Mouse (Mus musculus): ENCODE measurements around the gene Hlcs. TPM values are rescaled to one million over a fixed set of nuclear protein-coding genes. Genes with fewer than 3 reads are reported as not detected.

Hlcs gene
- polyA plus RNA-seq, 1 experiment from 2014 or later, result 8.6 TPM

- ATAC-seq (replicated peaks; ENCODE audit: insufficient number of reproducible peaks, low FRiP score, low TSS enrichment, low read depth), result no peak
- WGBS, result 64% methylated on average over 10 of the region's 10 CpGs
Observed at GRCm38 (mm10) chr16:94140746-94141145, 172.6 kb downstream of the Hlcs start.

GRCm38 (mm10) chr16:94134218-94134617, 179.2 kb downstream of the Hlcs start:
- H3K27me3 ChIP-seq (ENCODE audit: control insufficient read depth, insufficient read depth, low read length), result no peaks in the 10 kb centered on the region
- H3K4me3 ChIP-seq (ENCODE audit: low read depth, low read length), result no peak overlapping the region
- no peak for ATAC-seq (replicated peaks; ENCODE audit: insufficient number of reproducible peaks, low FRiP score, low TSS enrichment, low read depth)
- H3K36me3 ChIP-seq (replicated peaks; ENCODE audit: control insufficient read depth, insufficient read depth, low read depth, low read length), result no peaks in the 10 kb centered on the region
- no peak overlapping the region for H3K4me2 ChIP-seq (ENCODE audit: low read depth, low read length)
- no peaks in the 10 kb centered on the region for H3K4me1 ChIP-seq (ENCODE audit: control insufficient read depth, insufficient read depth, low read length)
- no peak overlapping the region for H3K9ac ChIP-seq (replicated peaks; ENCODE audit: low read length)
- no peaks in the 10 kb centered on the region for H3K9me3 ChIP-seq (replicated peaks; ENCODE audit: control insufficient read depth, low read length)
- no peak overlapping the region for H3K27ac ChIP-seq (replicated peaks; ENCODE audit: low read depth, low read length)
- no peak for DNase-seq (ENCODE audit: low spot score)
- WGBS, result 77% methylated on average over 10 of the region's 10 CpGs

More at GRCm38 (mm10) chr16:94140746-94141145, 172.6 kb downstream of the Hlcs start:
- Histone ChIP-seq H3K9me3 (replicated peaks; ENCODE audit: control insufficient read depth, low read length) (no peaks in the 10 kb centered on the region), H3K27ac (replicated peaks; ENCODE audit: low read depth, low read length) (no peak overlapping the region), H3K36me3 (replicated peaks; ENCODE audit: control insufficient read depth, insufficient read depth, low read depth, low read length) (no peaks in the 10 kb centered on the region), H3K27me3 (ENCODE audit: control insufficient read depth, insufficient read depth, low read length) (no peaks in the 10 kb centered on the region), H3K4me3 (ENCODE audit: low read depth, low read length) (no peak overlapping the region), H3K4me2 (ENCODE audit: low read depth, low read length) (no peak overlapping the region), H3K9ac (replicated peaks; ENCODE audit: low read length) (no peak overlapping the region), H3K4me1 (ENCODE audit: control insufficient read depth, insufficient read depth, low read length) (peaks cover 3% of the 10 kb centered on the region; the same call in 1 of the 2 replicates)
- no peak for DNase-seq (ENCODE audit: low spot score)

GRCm38 (mm10) chr16:94128236-94128835, 185.0 kb downstream of the Hlcs start:
- H3K9ac ChIP-seq (replicated peaks; ENCODE audit: low read length), result no peak overlapping the region
- ATAC-seq (replicated peaks; ENCODE audit: insufficient number of reproducible peaks, low FRiP score, low TSS enrichment, low read depth), result no peak
- no peak overlapping the region for H3K27ac ChIP-seq (replicated peaks; ENCODE audit: low read depth, low read length)
- H3K36me3 ChIP-seq (replicated peaks; ENCODE audit: control insufficient read depth, insufficient read depth, low read depth, low read length), result no peaks in the 10 kb centered on the region
- H3K4me1 ChIP-seq (ENCODE audit: control insufficient read depth, insufficient read depth, low read length), result peaks cover 5% of the 10 kb centered on the region; the same call in 1 of the 2 replicates
- peaks cover 15% of the 10 kb centered on the region for H3K27me3 ChIP-seq (ENCODE audit: control insufficient read depth, insufficient read depth, low read length)
- H3K4me2 ChIP-seq (ENCODE audit: low read depth, low read length), result no peak overlapping the region
- 42% methylated on average over 2 of the region's 2 CpGs for WGBS
- no peak overlapping the region for H3K4me3 ChIP-seq (ENCODE audit: low read depth, low read length)
- peak; percentile 43 for DNase-seq (ENCODE audit: low spot score)
- no peaks in the 10 kb centered on the region for H3K9me3 ChIP-seq (replicated peaks; ENCODE audit: control insufficient read depth, low read length)

GRCm38 (mm10) chr16:94126200-94126599, 187.2 kb downstream of the Hlcs start:
- peaks cover 5% of the 10 kb centered on the region; the same call in 1 of the 2 replicates for H3K4me1 ChIP-seq (ENCODE audit: control insufficient read depth, insufficient read depth, low read length)
- H3K4me3 ChIP-seq (ENCODE audit: low read depth, low read length), result no peak overlapping the region
- 37% methylated on average over 9 of the region's 9 CpGs for WGBS
- H3K4me2 ChIP-seq (ENCODE audit: low read depth, low read length), result no peak overlapping the region
- no peak overlapping the region for H3K27ac ChIP-seq (replicated peaks; ENCODE audit: low read depth, low read length)
- H3K9ac ChIP-seq (replicated peaks; ENCODE audit: low read length), result no peak overlapping the region
- ATAC-seq (replicated peaks; ENCODE audit: insufficient number of reproducible peaks, low FRiP score, low TSS enrichment, low read depth) (no peak), DNase-seq (ENCODE audit: low spot score) (no peak)
- H3K36me3 ChIP-seq (replicated peaks; ENCODE audit: control insufficient read depth, insufficient read depth, low read depth, low read length), result no peaks in the 10 kb centered on the region
- H3K27me3 ChIP-seq (ENCODE audit: control insufficient read depth, insufficient read depth, low read length), result peaks cover 21% of the 10 kb centered on the region
- no peaks in the 10 kb centered on the region for H3K9me3 ChIP-seq (replicated peaks; ENCODE audit: control insufficient read depth, low read length)

GRCm38 (mm10) chr16:94125172-94125981, 188.0 kb downstream of the Hlcs start:
- Histone ChIP-seq H3K9me3 (replicated peaks; ENCODE audit: control insufficient read depth, low read length) (no peaks in the 10 kb centered on the region), H3K4me1 (ENCODE audit: control insufficient read depth, insufficient read depth, low read length) (peaks cover 5% of the 10 kb centered on the region; the same call in 1 of the 2 replicates), H3K9ac (replicated peaks; ENCODE audit: low read length) (peak overlapping the region; percentile 62), H3K4me3 (ENCODE audit: low read depth, low read length) (peak overlapping the region; percentile 41), H3K4me2 (ENCODE audit: low read depth, low read length) (peak overlapping the region; percentile 98), H3K36me3 (replicated peaks; ENCODE audit: control insufficient read depth, insufficient read depth, low read depth, low read length) (no peaks in the 10 kb centered on the region), H3K27me3 (ENCODE audit: control insufficient read depth, insufficient read depth, low read length) (peaks cover 21% of the 10 kb centered on the region), H3K27ac (replicated peaks; ENCODE audit: low read depth, low read length) (no peak overlapping the region)
- 2% methylated on average over 66 of the region's 83 CpGs for WGBS
- peak; percentile 66; the same call in 1 of the 2 replicates for ATAC-seq (replicated peaks; ENCODE audit: insufficient number of reproducible peaks, low FRiP score, low TSS enrichment, low read depth)
- peak; percentile 51 for DNase-seq (ENCODE audit: low spot score)

GRCm38 (mm10) chr16:94123247-94123646, 190.1 kb downstream of the Hlcs start:
- Histone ChIP-seq H3K27ac (replicated peaks; ENCODE audit: low read depth, low read length) (no peak overlapping the region), H3K9me3 (replicated peaks; ENCODE audit: control insufficient read depth, low read length) (no peaks in the 10 kb centered on the region), H3K4me1 (ENCODE audit: control insufficient read depth, insufficient read depth, low read length) (peaks cover 5% of the 10 kb centered on the region; the same call in 1 of the 2 replicates), H3K4me3 (ENCODE audit: low read depth, low read length) (no peak overlapping the region), H3K27me3 (ENCODE audit: control insufficient read depth, insufficient read depth, low read length) (peaks cover 21% of the 10 kb centered on the region), H3K36me3 (replicated peaks; ENCODE audit: control insufficient read depth, insufficient read depth, low read depth, low read length) (no peaks in the 10 kb centered on the region), H3K9ac (replicated peaks; ENCODE audit: low read length) (no peak overlapping the region), H3K4me2 (ENCODE audit: low read depth, low read length) (no peak overlapping the region)
- DNase-seq (ENCODE audit: low spot score), result no peak
- no peak for ATAC-seq (replicated peaks; ENCODE audit: insufficient number of reproducible peaks, low FRiP score, low TSS enrichment, low read depth)
- 86% methylated on average over 11 of the region's 11 CpGs for WGBS

GRCm38 (mm10) chr16:94122347-94122746, 191.0 kb downstream of the Hlcs start:
- WGBS, result 92% methylated on average over 3 of the region's 3 CpGs
- Histone ChIP-seq H3K4me3 (ENCODE audit: low read depth, low read length) (no peak overlapping the region), H3K4me2 (ENCODE audit: low read depth, low read length) (no peak overlapping the region), H3K27me3 (ENCODE audit: control insufficient read depth, insufficient read depth, low read length) (peaks cover 21% of the 10 kb centered on the region), H3K4me1 (ENCODE audit: control insufficient read depth, insufficient read depth, low read length) (peaks cover 5% of the 10 kb centered on the region; the same call in 1 of the 2 replicates), H3K36me3 (replicated peaks; ENCODE audit: control insufficient read depth, insufficient read depth, low read depth, low read length) (no peaks in the 10 kb centered on the region), H3K9ac (replicated peaks; ENCODE audit: low read length) (no peak overlapping the region), H3K9me3 (replicated peaks; ENCODE audit: control insufficient read depth, low read length) (no peaks in the 10 kb centered on the region), H3K27ac (replicated peaks; ENCODE audit: low read depth, low read length) (no peak overlapping the region)
- DNase-seq (ENCODE audit: low spot score), result no peak
- no peak for ATAC-seq (replicated peaks; ENCODE audit: insufficient number of reproducible peaks, low FRiP score, low TSS enrichment, low read depth)

GRCm38 (mm10) chr16:94118394-94118793, 195.0 kb downstream of the Hlcs start:
- DNase-seq (ENCODE audit: low spot score) (no peak), ATAC-seq (replicated peaks; ENCODE audit: insufficient number of reproducible peaks, low FRiP score, low TSS enrichment, low read depth) (no peak)
- Histone ChIP-seq H3K4me3 (ENCODE audit: low read depth, low read length) (no peak overlapping the region), H3K27ac (replicated peaks; ENCODE audit: low read depth, low read length) (no peak overlapping the region), H3K9ac (replicated peaks; ENCODE audit: low read length) (no peak overlapping the region), H3K4me2 (ENCODE audit: low read depth, low read length) (no peak overlapping the region), H3K36me3 (replicated peaks; ENCODE audit: control insufficient read depth, insufficient read depth, low read depth, low read length) (no peaks in the 10 kb centered on the region), H3K9me3 (replicated peaks; ENCODE audit: control insufficient read depth, low read length) (no peaks in the 10 kb centered on the region), H3K27me3 (ENCODE audit: control insufficient read depth, insufficient read depth, low read length) (peaks cover 7% of the 10 kb centered on the region), H3K4me1 (ENCODE audit: control insufficient read depth, insufficient read depth, low read length) (no peaks in the 10 kb centered on the region)
- 92% methylated on average over 1 of the region's 1 CpGs for WGBS

Data from embryonic facial prominence, embryonic 11.5 days (tissue).